Comparison of ENCODE assay signal across 8 mouse cellular contexts in genomic region chr5:114667228-114667856, GRCm38 (mm10). TPM values are rescaled to one million over a fixed set of nuclear protein-coding genes. Genes with fewer than 3 reads are reported as not detected.
DNase-seq lines count a peak whose midpoint lies in the region; ATAC-seq and TF ChIP-seq lines count a peak whose summit lies in the region.

No protein-coding gene starts in this region.

- no peaks in the 10 kb centered on the region for H3K27me3 ChIP-seq in C2C12 (ENCODE audit: control insufficient read depth, insufficient read depth, insufficient read length)
- no peaks in the 10 kb centered on the region for H3K27me3 ChIP-seq in erythroblast, embryonic 14.5 days (ENCODE audit: control insufficient read depth)
- H3K27me3 ChIP-seq in heart, embryonic 13.5 days (replicated peaks) = peaks cover 5% of the 10 kb centered on the region; the same call in 1 of the 2 replicates
- no peaks in the 10 kb centered on the region; the same call in 1 of the 2 replicates for H3K27me3 ChIP-seq in liver, embryonic 12.5 days (replicated peaks)
- no peaks in the 10 kb centered on the region for H3K27me3 ChIP-seq in stomach, embryonic 15.5 days (replicated peaks)

- no peak overlapping the region for H3K4me3 ChIP-seq in C2C12 (ENCODE audit: insufficient read depth, poor library complexity, severe bottlenecking)
- H3K4me3 ChIP-seq in erythroblast, embryonic 14.5 days (replicated peaks) = peak overlapping the region; percentile 59
- peak overlapping the region; percentile 43 for H3K4me3 ChIP-seq in heart, embryonic 13.5 days
- peak overlapping the region; percentile 51 for H3K4me3 ChIP-seq in liver, embryonic 12.5 days
- peak overlapping the region; percentile 26 for H3K4me3 ChIP-seq in stomach, embryonic 15.5 days (replicated peaks)

- 0 out of 2 replicates have a peak, but pooled peaks have one; percentile 7 for TF ChIP-seq POLR2A in brain, embryonic 14.5 days (IDR thresholded peaks at IDR 0.05; ENCODE audit: borderline replicate concordance, extremely low read depth, insufficient read depth, insufficient read length, poor library complexity, severe bottlenecking)

- peak; percentile 98 for DNase-seq in brain, embryonic 14.5 days (ENCODE audit: low read depth)
- peak; percentile 99 for DNase-seq in kidney, postnatal 10 days
- DNase-seq in natural killer cell, adult 2 months (ENCODE audit: low spot score in 2 of 2) = peak; percentile 99 to 100

- peaks cover 6% of the 10 kb centered on the region for H3K36me3 ChIP-seq in C2C12 (ENCODE audit: control insufficient read depth, insufficient read depth)
- H3K36me3 ChIP-seq in erythroblast, embryonic 14.5 days (ENCODE audit: control insufficient read depth) = peaks cover 12% of the 10 kb centered on the region
- H3K36me3 ChIP-seq in heart, embryonic 13.5 days = peaks cover 12% of the 10 kb centered on the region; the same call in 1 of the 2 replicates
- H3K36me3 ChIP-seq in liver, embryonic 12.5 days = peaks cover 10% of the 10 kb centered on the region; the same call in 1 of the 2 replicates
- no peaks in the 10 kb centered on the region for H3K36me3 ChIP-seq in stomach, embryonic 15.5 days

- H3K9me3 ChIP-seq in erythroblast, embryonic 14.5 days (ENCODE audit: control insufficient read depth, low read length) = no peaks in the 10 kb centered on the region
- no peaks in the 10 kb centered on the region for H3K9me3 ChIP-seq in heart, embryonic 13.5 days
- no peaks in the 10 kb centered on the region for H3K9me3 ChIP-seq in liver, embryonic 12.5 days (replicated peaks)
- no peaks in the 10 kb centered on the region for H3K9me3 ChIP-seq in stomach, embryonic 15.5 days

- peak; percentile 100 for TF ChIP-seq CTCF in C2C12 (IDR thresholded peaks at IDR 0.05; ENCODE audit: control insufficient read depth, insufficient read depth, insufficient read length)
- TF ChIP-seq CTCF in brain, embryonic 14.5 days (IDR thresholded peaks at IDR 0.05; ENCODE audit: borderline replicate concordance, extremely low read depth, insufficient read depth, insufficient read length) = peak; percentile 100

- 3% methylated on average over 36 of the region's 36 CpGs for WGBS in heart, embryonic 13.5 days
- 3% methylated on average over 36 of the region's 36 CpGs for WGBS in liver, embryonic 12.5 days (ENCODE audit: insufficient replicate concordance)
- WGBS in stomach, embryonic 15.5 days = 3% methylated on average over 36 of the region's 36 CpGs

- peaks cover 15% of the 10 kb centered on the region for H3K4me1 ChIP-seq in erythroblast, embryonic 14.5 days (ENCODE audit: control insufficient read depth)
- H3K4me1 ChIP-seq in heart, embryonic 13.5 days = peaks cover 5% of the 10 kb centered on the region
- peaks cover 14% of the 10 kb centered on the region for H3K4me1 ChIP-seq in liver, embryonic 12.5 days
- H3K4me1 ChIP-seq in stomach, embryonic 15.5 days = no peaks in the 10 kb centered on the region

- peak overlapping the region; percentile 65 for H3K9ac ChIP-seq in heart, embryonic 13.5 days
- H3K9ac ChIP-seq in liver, embryonic 12.5 days = peak overlapping the region; percentile 48
- no peak overlapping the region for H3K9ac ChIP-seq in stomach, embryonic 15.5 days

- peak overlapping the region; percentile 70 for H3K4me2 ChIP-seq in heart, embryonic 13.5 days
- peak overlapping the region; percentile 74 for H3K4me2 ChIP-seq in liver, embryonic 12.5 days
- H3K4me2 ChIP-seq in stomach, embryonic 15.5 days = peak overlapping the region; percentile 48

- peak; percentile 92 for ATAC-seq in heart, embryonic 13.5 days (ENCODE audit: extremely low read depth, insufficient number of reproducible peaks, low FRiP score, low TSS enrichment)
- peak; percentile 87 for ATAC-seq in liver, embryonic 12.5 days
- peak; percentile 83 for ATAC-seq in stomach, embryonic 15.5 days (ENCODE audit: insufficient read depth, low FRiP score, low read depth)

- H3K27ac ChIP-seq in heart, embryonic 13.5 days (replicated peaks) = peak overlapping the region; percentile 71
- H3K27ac ChIP-seq in liver, embryonic 12.5 days = peak overlapping the region; percentile 80
- peak overlapping the region; percentile 32; the same call in 1 of the 2 replicates for H3K27ac ChIP-seq in stomach, embryonic 15.5 days

- no peaks in the 10 kb centered on the region for H3K79me3 ChIP-seq in C2C12 (ENCODE audit: low read depth)

- H3ac ChIP-seq in C2C12 (ENCODE audit: control insufficient read depth, insufficient read length, low read depth) = no peak overlapping the region

- no peaks in the 10 kb centered on the region for H3K79me2 ChIP-seq in C2C12 (ENCODE audit: control insufficient read depth, insufficient read depth)

TF ChIP-seq in C2C12, 6 proteins besides CTCF, POLR2A, EP300 and RAD21:
- TF ChIP-seq MYOG (IDR thresholded peaks at IDR 0.05; ENCODE audit: control insufficient read depth, extremely low read depth, insufficient read length) (no peak), MAX (IDR thresholded peaks at IDR 0.05) (peak; percentile 84), USF1 (IDR thresholded peaks at IDR 0.05; ENCODE audit: low read depth) (peak; percentile 60), FOSL1 (IDR thresholded peaks at IDR 0.05; ENCODE audit: insufficient read depth, low read length, poor library complexity, severe bottlenecking) (no peak), MYOD1 (IDR thresholded peaks at IDR 0.05; ENCODE audit: control insufficient read depth, insufficient read length, low read depth) (no peak), CEBPB (IDR thresholded peaks at IDR 0.05; ENCODE audit: low read depth) (no peak)
TF ChIP-seq in C2C12: peak in this region for 2.

RNA-seq across cellular contexts. Expression of gene Trpv4, which starts 9.1 kb away (rescaled TPM):
- polyA plus RNA-seq in C2C12 (2012; fragmentation: generic; extraction: Trizol) = 0.55 TPM
- polyA plus RNA-seq in brain, embryonic 14.5 days (2012; rRNA removed) = 1.5 and 1.7 TPM in 2 replicates
- 0.06 and 0.07 TPM in 2 replicates for polyA plus RNA-seq in erythroblast, embryonic 14.5 days (2012)
- polyA plus RNA-seq in heart, embryonic 13.5 days (2015; fragmentation: Nextera tagmentation; extraction: Ambion mirVana) = 0.71 and 0.83 TPM in 2 replicates
- 0.19 and 0.29 TPM in 2 replicates for polyA plus RNA-seq in liver, embryonic 12.5 days (2016; fragmentation: Nextera tagmentation; extraction: Ambion mirVana)
- 1.7 and 1.9 TPM in 2 replicates for polyA plus RNA-seq in stomach, embryonic 15.5 days (2015; fragmentation: Nextera tagmentation; extraction: Ambion mirVana)

RNA-seq across cellular contexts. Expression of gene Gltp, which starts 23.4 kb away (rescaled TPM):
- polyA plus RNA-seq in C2C12 (2012; fragmentation: generic; extraction: Trizol) = 53.8 TPM
- polyA plus RNA-seq in brain, embryonic 14.5 days (2012; rRNA removed) = 29.3 and 33.1 TPM in 2 replicates
- polyA plus RNA-seq in erythroblast, embryonic 14.5 days (2012) = 6.3 and 7.0 TPM in 2 replicates
- 50.5 and 50.8 TPM in 2 replicates for polyA plus RNA-seq in heart, embryonic 13.5 days (2015; fragmentation: Nextera tagmentation; extraction: Ambion mirVana)
- polyA plus RNA-seq in liver, embryonic 12.5 days (2016; fragmentation: Nextera tagmentation; extraction: Ambion mirVana) = 41.9 and 44.0 TPM in 2 replicates
- 123 and 144 TPM in 2 replicates for polyA plus RNA-seq in stomach, embryonic 15.5 days (2015; fragmentation: Nextera tagmentation; extraction: Ambion mirVana)

RNA-seq across cellular contexts. Expression of gene Tchp, which starts 40.2 kb away (rescaled TPM):
- 5.8 TPM for polyA plus RNA-seq in C2C12 (2012; fragmentation: generic; extraction: Trizol)
- polyA plus RNA-seq in brain, embryonic 14.5 days (2012; rRNA removed) = 31.1 and 32.2 TPM in 2 replicates
- 1.1 and 1.2 TPM in 2 replicates for polyA plus RNA-seq in erythroblast, embryonic 14.5 days (2012)
- 8.0 and 8.1 TPM in 2 replicates for polyA plus RNA-seq in heart, embryonic 13.5 days (2015; fragmentation: Nextera tagmentation; extraction: Ambion mirVana)
- polyA plus RNA-seq in liver, embryonic 12.5 days (2016; fragmentation: Nextera tagmentation; extraction: Ambion mirVana) = 6.2 and 7.5 TPM in 2 replicates
- 11.5 and 11.6 TPM in 2 replicates for polyA plus RNA-seq in stomach, embryonic 15.5 days (2015; fragmentation: Nextera tagmentation; extraction: Ambion mirVana)
